Mouse (Mus musculus) thymus, adult 2 months (tissue): ENCODE measurements around the gene Ypel1. TPM values are rescaled to one million over a fixed set of nuclear protein-coding genes. Genes with fewer than 3 reads are reported as not detected.

ENCODE experiments used
- DNase-seq: peaks from one replicate; pipeline ENCODE4 v3.0.0; 2021
- H3K27ac ChIP-seq: fragments of 200-500 bp; 2 replicates; pipeline ENCODE4 v1.5.1; 2012; ENCODE audit warnings: low read length, control low read depth; ENCODE audit not compliant: control insufficient read depth, insufficient read depth
- H3K27me3 ChIP-seq: fragments of 200-500 bp; 2 replicates; pipeline ENCODE4 v1.6.1; 2012; ENCODE audit warnings: mild to moderate bottlenecking, low read length, moderate library complexity, mixed read lengths; ENCODE audit not compliant: control insufficient read depth, insufficient read depth
- H3K36me3 ChIP-seq: fragments of 200-500 bp; 2 replicates; pipeline ENCODE4 v1.6.1; 2012; ENCODE audit warnings: mild to moderate bottlenecking, low read length, moderate library complexity; ENCODE audit not compliant: control insufficient read depth, insufficient read depth
- H3K4me1 ChIP-seq: fragments of 200-500 bp; replicated peaks from 2 replicates; pipeline ENCODE4 v1.6.1; 2012; ENCODE audit warnings: low read length; ENCODE audit not compliant: control insufficient read depth, insufficient read depth
- H3K4me3 ChIP-seq: fragments of 200-500 bp; 2 replicates; pipeline ENCODE4 v1.5.1; 2012; ENCODE audit warnings: mild to moderate bottlenecking, low read length, control low read depth, moderate library complexity; ENCODE audit not compliant: control insufficient read depth, insufficient read depth
- CTCF ChIP-seq: fragments of 200-500 bp; IDR thresholded peaks from 2 replicates; pipeline ENCODE4 v1.5.1; 2012; ENCODE audit warnings: mild to moderate bottlenecking, control low read depth, low read length, moderate library complexity, borderline replicate concordance; ENCODE audit not compliant: control insufficient read depth, poor library complexity, insufficient read depth; ENCODE audit errors: extremely low read depth
- POLR2A ChIP-seq: fragments of 200-500 bp; IDR thresholded peaks from 2 replicates; pipeline ENCODE4 v1.6.1; 2012; ENCODE audit warnings: mild to moderate bottlenecking, low read length, control low read depth, moderate library complexity; ENCODE audit not compliant: control insufficient read depth, poor library complexity, insufficient read depth; ENCODE audit errors: extremely low read depth
- WGBS: fragments of 180-500 bp; shearing (Covaris S2); methylation state at CpG from one replicate; pipeline ENCODE4 v1.1.7; 2018; 5-methylcytosine and 5-hydroxymethylcytosine counted together
- polyA plus RNA-seq: library from polyadenylated mRNA; depleted of rRNA; stranded (reverse); fragments of >200 nt; gene quantifications from 2 replicates; pipeline ENCODE4 v1.2.3, GENCODE M21; 2012

The Ypel1 gene
- polyA plus RNA-seq, 1 experiment = 3.8 TPM

GRCm38 (mm10) chr16:17086241-17086640 is 16.7 kb downstream of the Ypel1 start:
- Histone ChIP-seq H3K27me3 (no peaks in the 10 kb centered on the region), H3K4me1 (no peaks in the 10 kb centered on the region), H3K4me3 (no peak overlapping the region), H3K27ac (no peak overlapping the region), H3K36me3 (peaks cover 58% of the 10 kb centered on the region)
- no peak for DNase-seq
- 97% methylated on average over 3 of the region's 3 CpGs for WGBS
- no peak for TF ChIP-seq CTCF
- TF ChIP-seq POLR2A = no peak

- 95% methylated on average over 13 of the region's 13 CpGs for WGBS
- H3K27ac ChIP-seq = no peak overlapping the region
- no peak for DNase-seq
- no peak for TF ChIP-seq CTCF
- no peak for TF ChIP-seq POLR2A
- no peaks in the 10 kb centered on the region for H3K27me3 ChIP-seq
- no peaks in the 10 kb centered on the region for H3K4me1 ChIP-seq
- H3K4me3 ChIP-seq = no peak overlapping the region
- H3K36me3 ChIP-seq = peaks cover 63% of the 10 kb centered on the region
Measured at GRCm38 (mm10) chr16:17086669-17087193, 17.2 kb downstream of the Ypel1 start.

GRCm38 (mm10) chr16:17088346-17088745 is 18.9 kb downstream of the Ypel1 start:
- Histone ChIP-seq H3K27ac (no peak overlapping the region), H3K36me3 (peaks cover 79% of the 10 kb centered on the region), H3K27me3 (no peaks in the 10 kb centered on the region), H3K4me1 (no peaks in the 10 kb centered on the region), H3K4me3 (no peak overlapping the region)
- WGBS = 97% methylated on average over 3 of the region's 3 CpGs
- no peak for TF ChIP-seq CTCF
- TF ChIP-seq POLR2A = no peak
- DNase-seq = no peak

- no peaks in the 10 kb centered on the region for H3K27me3 ChIP-seq
- TF ChIP-seq POLR2A = no peak
- no peak for TF ChIP-seq CTCF
- peaks cover 83% of the 10 kb centered on the region for H3K36me3 ChIP-seq
- no peak for DNase-seq
- H3K4me1 ChIP-seq = no peaks in the 10 kb centered on the region
- no peak overlapping the region for H3K4me3 ChIP-seq
- H3K27ac ChIP-seq = no peak overlapping the region
- WGBS = 98% methylated on average over 3 of the region's 3 CpGs
Measured at GRCm38 (mm10) chr16:17096938-17097337, 27.4 kb downstream of the Ypel1 start.

GRCm38 (mm10) chr16:17102630-17103220 is 33.2 kb downstream of the Ypel1 start:
- Histone ChIP-seq H3K36me3 (peaks cover 75% of the 10 kb centered on the region), H3K27ac (no peak overlapping the region), H3K4me1 (no peaks in the 10 kb centered on the region), H3K4me3 (no peak overlapping the region), H3K27me3 (no peaks in the 10 kb centered on the region)
- TF ChIP-seq POLR2A (no peak), CTCF (no peak)
- DNase-seq = no peak
- 88% methylated on average over 7 of the region's 7 CpGs for WGBS

GRCm38 (mm10) chr16:17104600-17104999 is 35.1 kb downstream of the Ypel1 start:
- Histone ChIP-seq H3K27ac (no peak overlapping the region), H3K4me1 (no peaks in the 10 kb centered on the region), H3K36me3 (peaks cover 65% of the 10 kb centered on the region), H3K27me3 (no peaks in the 10 kb centered on the region), H3K4me3 (no peak overlapping the region)
- 90% methylated on average over 4 of the region's 4 CpGs for WGBS
- no peak for DNase-seq
- no peak for TF ChIP-seq POLR2A
- TF ChIP-seq CTCF = no peak
